Mouse (Mus musculus) myocyte (in vitro differentiated cells): Measurements from ENCODE around the gene Olfr311.

Source experiments
- CEBPB ChIP-seq: IDR thresholded peaks from 2 replicates; pipeline ENCODE4 v1.6.1; 2011; ENCODE audit warnings: mild to moderate bottlenecking, moderate library complexity; ENCODE audit not compliant: poor library complexity, insufficient read depth, severe bottlenecking
- E2F4 ChIP-seq: IDR thresholded peaks from one replicate; pipeline ENCODE4 v1.6.1; 2011; ENCODE audit warnings: mild to moderate bottlenecking, control low read depth, moderate library complexity; ENCODE audit not compliant: insufficient read depth
- MAX ChIP-seq: IDR thresholded peaks from one replicate; pipeline ENCODE4 v1.6.1; 2011; ENCODE audit warnings: low read depth, mild to moderate bottlenecking, control low read depth
- MYOD1 ChIP-seq, 3 experiments: IDR thresholded peaks; one replicate each; pipeline ENCODE4 v1.6.1; 2011; ENCODE audit warnings: control low read depth in 2 of 3, low read depth in 2 of 3, mild to moderate bottlenecking in 2 of 3, moderate library complexity in 1 of 3; ENCODE audit not compliant: insufficient read length in 2 of 3, control insufficient read depth in 1 of 3
- MYOG ChIP-seq, 3 experiments: IDR thresholded peaks; one replicate each; pipeline ENCODE4 v1.6.1; 2011; ENCODE audit warnings: control low read depth in 2 of 3, low read depth in 2 of 3, mild to moderate bottlenecking in 2 of 3; ENCODE audit not compliant: insufficient read length in 2 of 3, control insufficient read depth in 1 of 3, insufficient read depth in 1 of 3
- POLR2A ChIP-seq: IDR thresholded peaks from one replicate; pipeline ENCODE4 v1.6.1; 2011; ENCODE audit warnings: low read depth, mild to moderate bottlenecking, control low read depth, moderate library complexity; ENCODE audit not compliant: insufficient read length
- POLR2AphosphoS2 ChIP-seq: IDR thresholded peaks from one replicate; pipeline ENCODE4 v1.6.1; 2011; ENCODE audit warnings: low read depth, control low read depth; ENCODE audit not compliant: insufficient read length
- TCF12 ChIP-seq: IDR thresholded peaks from one replicate; pipeline ENCODE4 v1.6.1; 2011; ENCODE audit warnings: mild to moderate bottlenecking, control low read depth; ENCODE audit not compliant: poor library complexity, insufficient read depth, severe bottlenecking
- USF1 ChIP-seq: IDR thresholded peaks from one replicate; pipeline ENCODE4 v1.6.1; 2011; ENCODE audit warnings: low read depth, mild to moderate bottlenecking, control low read depth, moderate library complexity

GRCm38 (mm10) chr11:58829764-58830163, 9.3 kb upstream of the Olfr311 start:
- TF ChIP-seq USF1 (no peak), POLR2A (no peak), TCF12 (no peak), E2F4 (no peak), POLR2AphosphoS2 (no peak), CEBPB (no peak), MAX (no peak), MYOG (IDR thresholded peaks at IDR 0.05; ENCODE audit: control insufficient read depth in 1 of 3, insufficient read depth in 1 of 3, insufficient read length in 2 of 3, low read depth in 2 of 3) (no peak), MYOD1 (IDR thresholded peaks at IDR 0.05; ENCODE audit: control insufficient read depth in 1 of 3, insufficient read length in 2 of 3, low read depth in 2 of 3) (no peak)
